Mouse (Mus musculus): Measurements from ENCODE around the gene Mapk10. TPM values are rescaled to one million over a fixed set of nuclear protein-coding genes. Genes with fewer than 3 reads are reported as not detected.

Gene Mapk10
- polyA plus RNA-seq, 1 experiment: 1.2 TPM

DNA sequence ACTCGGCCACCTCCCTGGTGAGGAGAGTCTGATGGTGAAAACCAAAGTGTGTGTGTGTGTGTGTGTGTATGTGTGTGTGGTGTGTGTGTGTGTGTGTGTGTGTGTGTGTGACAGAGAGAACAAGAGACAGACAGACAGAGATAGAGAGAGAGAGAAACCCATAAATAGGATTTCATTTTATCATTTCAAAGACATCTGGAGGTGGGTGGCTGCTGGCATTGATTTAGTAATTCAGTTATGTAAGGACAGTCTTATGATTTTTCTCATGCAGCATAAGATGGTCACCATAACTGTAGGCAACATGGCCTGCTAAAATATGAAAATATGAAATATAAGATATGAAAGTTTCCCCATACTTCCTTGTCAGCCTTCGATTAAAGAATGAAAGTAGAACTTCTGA is 117.0 kb downstream of the Mapk10 start:
- 86% methylated on average over 2 of the region's 2 CpGs for WGBS

GRCm38 (mm10) chr5:103085844-103086243 is 125.3 kb downstream of the Mapk10 start:
- WGBS: 79% methylated on average over 2 of the region's 2 CpGs
- H3K4me3 ChIP-seq (replicated peaks; ENCODE audit: extremely low read depth, low read depth, low read length): no peak overlapping the region
- TF ChIP-seq CTCF (IDR thresholded peaks at IDR 0.05; ENCODE audit: insufficient read depth, low read length): no peak
- TF ChIP-seq POLR2A (IDR thresholded peaks at IDR 0.05; ENCODE audit: borderline replicate concordance, extremely low read depth, low read depth, low read length): no peak
- DNase-seq: no peak
- no peaks in the 10 kb centered on the region for H3K4me1 ChIP-seq (ENCODE audit: control insufficient read depth, insufficient read depth, low read length)

More for the DNA sequence above, 117.0 kb downstream of the Mapk10 start:
- TF ChIP-seq POLR2A (IDR thresholded peaks at IDR 0.05; ENCODE audit: borderline replicate concordance, extremely low read depth, low read depth, low read length) (no peak), CTCF (IDR thresholded peaks at IDR 0.05; ENCODE audit: insufficient read depth, low read length) (no peak)
- Histone ChIP-seq H3K4me1 (ENCODE audit: control insufficient read depth, insufficient read depth, low read length) (no peaks in the 10 kb centered on the region), H3K4me3 (replicated peaks; ENCODE audit: extremely low read depth, low read depth, low read length) (no peak overlapping the region)
- DNase-seq: no peak

GRCm38 (mm10) chr5:103075451-103075850 is 135.7 kb downstream of the Mapk10 start:
- 63% methylated on average over 8 of the region's 8 CpGs for WGBS
- H3K4me1 ChIP-seq (ENCODE audit: control insufficient read depth, insufficient read depth, low read length): no peaks in the 10 kb centered on the region
- TF ChIP-seq POLR2A (IDR thresholded peaks at IDR 0.05; ENCODE audit: borderline replicate concordance, extremely low read depth, low read depth, low read length) (no peak), CTCF (IDR thresholded peaks at IDR 0.05; ENCODE audit: insufficient read depth, low read length) (no peak)
- no peak overlapping the region for H3K4me3 ChIP-seq (replicated peaks; ENCODE audit: extremely low read depth, low read depth, low read length)
- no peak for DNase-seq

DNA sequence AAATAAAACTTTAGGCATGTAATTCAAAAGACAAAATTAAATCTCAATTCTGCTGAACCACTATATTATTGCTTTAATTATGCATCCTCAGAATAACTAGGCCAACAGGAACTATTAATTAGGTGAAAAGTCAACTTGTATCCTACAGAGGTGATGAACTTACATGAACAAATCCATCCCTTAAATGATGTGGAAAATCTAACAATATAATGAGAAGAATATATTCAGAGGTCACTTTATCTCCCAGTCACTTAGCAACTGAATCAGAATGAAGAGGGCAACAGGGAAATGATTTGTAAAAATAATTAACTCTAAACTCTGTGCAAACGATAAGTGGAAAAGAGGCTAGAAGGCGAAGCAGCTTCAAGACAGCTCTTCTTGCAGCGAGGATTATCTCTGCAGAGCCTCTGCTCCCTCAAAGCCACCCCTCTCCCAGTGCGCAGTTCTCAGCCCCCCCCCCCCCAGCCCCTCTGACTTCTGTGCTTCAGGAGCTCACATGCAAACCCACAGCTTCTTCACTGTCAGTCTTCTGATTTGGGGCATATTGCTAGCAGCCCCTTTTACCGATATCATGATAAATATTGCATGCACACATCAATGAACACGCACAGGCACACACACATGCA is 138.8 kb downstream of the Mapk10 start:
- TF ChIP-seq POLR2A (IDR thresholded peaks at IDR 0.05; ENCODE audit: borderline replicate concordance, extremely low read depth, low read depth, low read length) (no peak), CTCF (IDR thresholded peaks at IDR 0.05; ENCODE audit: insufficient read depth, low read length) (no peak)
- whole genome bisulfite sequencing: 65% methylated on average over 6 of the region's 6 CpGs
- Histone ChIP-seq H3K4me1 (ENCODE audit: control insufficient read depth, insufficient read depth, low read length) (no peaks in the 10 kb centered on the region), H3K4me3 (replicated peaks; ENCODE audit: extremely low read depth, low read depth, low read length) (no peak overlapping the region)
- DNase-seq: no peak

- no peak for DNase-seq
- H3K4me1 ChIP-seq (ENCODE audit: control insufficient read depth, insufficient read depth, low read length): no peaks in the 10 kb centered on the region
- H3K4me3 ChIP-seq (replicated peaks; ENCODE audit: extremely low read depth, low read depth, low read length): no peak overlapping the region
- 77% methylated on average over 17 of the region's 17 CpGs for WGBS
- TF ChIP-seq CTCF (IDR thresholded peaks at IDR 0.05; ENCODE audit: insufficient read depth, low read length) (no peak), POLR2A (IDR thresholded peaks at IDR 0.05; ENCODE audit: borderline replicate concordance, extremely low read depth, low read depth, low read length) (no peak)
Measured at GRCm38 (mm10) chr5:103071006-103071612, 140.0 kb downstream of the Mapk10 start.

DNA sequence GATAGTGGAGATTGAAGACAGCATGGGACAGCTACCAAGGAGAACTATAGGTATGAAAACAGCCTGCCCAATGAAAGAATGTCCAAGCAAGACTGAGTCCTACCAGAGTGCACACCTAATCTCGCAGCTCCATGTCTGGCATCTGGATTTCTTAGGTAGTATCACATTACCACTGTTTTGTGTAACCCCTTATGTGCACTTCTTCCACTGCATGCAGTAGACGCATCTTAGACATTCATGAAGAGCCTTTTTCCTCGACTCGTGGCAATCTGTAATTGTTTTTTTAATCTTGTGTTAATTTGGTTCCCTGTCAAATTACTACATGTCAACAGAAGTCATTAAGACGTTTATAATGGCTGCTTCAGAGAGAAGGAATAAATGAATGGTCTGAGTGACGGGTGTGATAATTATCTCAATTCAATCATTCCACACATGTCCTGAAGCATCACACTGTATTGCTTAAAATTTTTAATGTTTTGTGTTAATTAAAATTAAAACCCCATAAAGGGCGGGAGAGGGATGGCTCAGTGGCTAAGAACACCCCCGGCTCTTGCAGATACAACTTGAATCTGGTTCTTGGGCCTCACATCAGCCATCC is 160.7 kb downstream of the Mapk10 start:
- no peak overlapping the region for H3K4me3 ChIP-seq (replicated peaks; ENCODE audit: extremely low read depth, low read depth, low read length)
- no peak for DNase-seq
- no peaks in the 10 kb centered on the region for H3K4me1 ChIP-seq (ENCODE audit: control insufficient read depth, insufficient read depth, low read length)
- 70% methylated on average over 8 of the region's 8 CpGs for WGBS
- TF ChIP-seq POLR2A (IDR thresholded peaks at IDR 0.05; ENCODE audit: borderline replicate concordance, extremely low read depth, low read depth, low read length) (no peak), CTCF (IDR thresholded peaks at IDR 0.05; ENCODE audit: insufficient read depth, low read length) (no peak)

DNA sequence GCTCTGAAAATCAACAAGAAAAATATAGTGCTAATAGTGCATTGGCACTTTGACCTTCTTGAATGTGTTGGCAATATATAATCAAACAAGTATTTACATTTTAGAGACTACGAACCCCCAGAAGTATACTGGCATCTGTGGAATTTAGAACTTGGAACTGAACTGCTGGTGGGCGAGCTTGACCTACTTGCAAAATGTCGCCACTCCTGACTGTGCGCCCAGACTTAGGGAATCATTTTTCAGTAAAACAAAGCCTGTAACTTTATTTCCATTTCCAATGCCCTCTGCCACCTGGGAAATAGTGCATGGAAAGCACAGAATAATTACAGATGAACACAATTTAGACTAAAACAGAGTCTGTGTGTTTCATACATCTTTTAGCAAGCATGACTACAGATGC is 163.1 kb downstream of the Mapk10 start:
- TF ChIP-seq CTCF (IDR thresholded peaks at IDR 0.05; ENCODE audit: insufficient read depth, low read length) (no peak), POLR2A (IDR thresholded peaks at IDR 0.05; ENCODE audit: borderline replicate concordance, extremely low read depth, low read depth, low read length) (no peak)
- WGBS: 71% methylated on average over 4 of the region's 4 CpGs

GRCm38 (mm10) chr5:103037752-103038151 is 173.4 kb downstream of the Mapk10 start:
- DNase-seq: no peak
- TF ChIP-seq CTCF (IDR thresholded peaks at IDR 0.05; ENCODE audit: insufficient read depth, low read length) (no peak), POLR2A (IDR thresholded peaks at IDR 0.05; ENCODE audit: borderline replicate concordance, extremely low read depth, low read depth, low read length) (no peak)
- 84% methylated on average over 3 of the region's 3 CpGs for whole genome bisulfite sequencing
- H3K4me3 ChIP-seq (replicated peaks; ENCODE audit: extremely low read depth, low read depth, low read length): no peak overlapping the region
- H3K4me1 ChIP-seq (ENCODE audit: control insufficient read depth, insufficient read depth, low read length): no peaks in the 10 kb centered on the region

More for the DNA sequence above, 163.1 kb downstream of the Mapk10 start:
- H3K4me3 ChIP-seq (replicated peaks; ENCODE audit: extremely low read depth, low read depth, low read length): no peak overlapping the region
- no peak for DNase-seq
- no peaks in the 10 kb centered on the region for H3K4me1 ChIP-seq (ENCODE audit: control insufficient read depth, insufficient read depth, low read length)

- H3K4me1 ChIP-seq (ENCODE audit: control insufficient read depth, insufficient read depth, low read length): no peaks in the 10 kb centered on the region
- no peak for DNase-seq
- H3K4me3 ChIP-seq (replicated peaks; ENCODE audit: extremely low read depth, low read depth, low read length): no peak overlapping the region
- TF ChIP-seq CTCF (IDR thresholded peaks at IDR 0.05; ENCODE audit: insufficient read depth, low read length) (no peak), POLR2A (IDR thresholded peaks at IDR 0.05; ENCODE audit: borderline replicate concordance, extremely low read depth, low read depth, low read length) (no peak)
- 66% methylated on average over 13 of the region's 13 CpGs for WGBS
Measured at GRCm38 (mm10) chr5:103028940-103029621, 182.1 kb downstream of the Mapk10 start.
